Mouse (Mus musculus) liver, postnatal 0 days (tissue): Measurements from ENCODE around the gene Nfatc3.

Experiments
- CTCF ChIP-seq: sonication (generic); IDR thresholded peaks from 2 replicates; pipeline ENCODE4 v1.5.1; 2016; ENCODE audit warnings: antibody characterized with exemption, low read depth
- EP300 ChIP-seq: IDR thresholded peaks from 2 replicates; pipeline ENCODE4 v1.6.1; 2016; ENCODE audit warnings: antibody characterized with exemption, low read depth, mild to moderate bottlenecking

- no peak for TF ChIP-seq EP300
- peak; percentile 99 for TF ChIP-seq CTCF
Observed at GRCm38 (mm10) chr8:106022483-106022882, 36.2 kb upstream of the Nfatc3 start.
